Mouse (Mus musculus) stomach, embryonic 15.5 days (tissue): Measurements from ENCODE around the gene Traf1. TPM values are rescaled to one million over a fixed set of nuclear protein-coding genes. Genes with fewer than 3 reads are reported as not detected.

Source experiments
- ATAC-seq: fragments of 200-750 bp; cut with Nextera tagmentation; 2 replicates; pipeline ENCODE4 v1.8.0; 2017; ENCODE audit warnings: low read depth, moderate number of reproducible peaks, moderate TSS enrichment; ENCODE audit not compliant: insufficient read depth, low FRiP score
- H3K27ac ChIP-seq: fragments of 300-500 bp; sonication (generic); 2 replicates; pipeline ENCODE4 v1.5.1; 2015; ENCODE audit warnings: mild to moderate bottlenecking, inconsistent platforms
- H3K27me3 ChIP-seq: fragments of 300-500 bp; sonication (generic); replicated peaks from 2 replicates; pipeline ENCODE4 v1.6.1; 2015; ENCODE audit warnings: inconsistent platforms
- H3K36me3 ChIP-seq: fragments of 300-500 bp; sonication (generic); 2 replicates; pipeline ENCODE4 v1.6.1; 2015; ENCODE audit warnings: inconsistent platforms
- H3K4me1 ChIP-seq: fragments of 300-500 bp; sonication (generic); 2 replicates; pipeline ENCODE4 v1.6.1; 2015; ENCODE audit warnings: inconsistent platforms
- H3K4me2 ChIP-seq: fragments of 300-500 bp; sonication (generic); 2 replicates; pipeline ENCODE4 v1.6.1; 2015; ENCODE audit warnings: mild to moderate bottlenecking, inconsistent platforms
- H3K4me3 ChIP-seq: fragments of 300-500 bp; sonication (generic); replicated peaks from 2 replicates; pipeline ENCODE4 v1.5.1; 2015; ENCODE audit warnings: inconsistent platforms
- H3K9ac ChIP-seq: fragments of 300-500 bp; sonication (generic); 2 replicates; pipeline ENCODE4 v1.6.1; 2015; ENCODE audit warnings: inconsistent platforms
- H3K9me3 ChIP-seq: fragments of 300-500 bp; sonication (generic); 2 replicates; pipeline ENCODE4 v1.6.1; 2016; ENCODE audit warnings: inconsistent platforms
- WGBS: fragments of 180-500 bp; shearing (Covaris S2); methylation state at CpG from one replicate; pipeline ENCODE4 v1.1.7; 2015; 5-methylcytosine and 5-hydroxymethylcytosine counted together
- polyA plus RNA-seq: library from polyadenylated mRNA; unstranded; fragments of >200 nt; fragmentation: Nextera tagmentation; extraction: Ambion mirVana; gene quantifications from 2 replicates; pipeline ENCODE4 v1.2.1, GENCODE M21; 2015

The Traf1 gene
- polyA plus RNA-seq, 1 experiment from 2014 or later: 3.2 TPM

DNA sequence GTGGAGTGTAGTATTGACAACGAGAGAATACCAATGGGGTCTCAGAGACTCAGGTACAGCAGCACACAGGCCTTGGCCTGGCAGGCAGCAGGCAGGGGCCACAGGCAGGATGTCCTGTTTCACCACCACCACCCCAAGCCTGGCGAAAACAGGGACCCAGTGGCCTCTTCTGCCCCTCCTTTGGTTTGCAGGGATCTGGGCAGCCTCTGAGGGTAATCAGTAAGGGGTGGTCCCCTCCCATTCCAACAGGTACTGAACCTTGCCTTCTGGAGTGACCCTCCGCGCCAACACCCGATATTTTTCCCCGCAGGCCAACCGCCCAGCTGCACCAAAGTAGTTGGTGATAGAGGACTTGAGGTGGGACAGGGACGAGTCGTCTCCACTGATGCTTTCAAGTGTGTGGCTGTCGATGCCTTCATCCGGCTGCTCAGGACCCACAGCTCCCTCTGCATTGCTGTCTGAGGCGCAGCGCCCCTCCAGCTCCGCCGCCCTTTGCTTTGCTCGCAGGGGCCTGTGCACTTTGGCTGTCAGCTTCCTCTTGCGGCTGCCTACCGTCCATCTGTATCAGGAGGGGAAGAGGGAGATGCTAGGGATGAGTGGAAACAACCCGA is 66.0 kb downstream of the Traf1 start:
- H3K36me3 ChIP-seq: no peaks in the 10 kb centered on the region
- no peaks in the 10 kb centered on the region for H3K27me3 ChIP-seq
- WGBS: 80% methylated on average over 19 of the region's 19 CpGs
- no peak for ATAC-seq
- no peaks in the 10 kb centered on the region for H3K9me3 ChIP-seq
- no peak overlapping the region for H3K9ac ChIP-seq
- no peak overlapping the region for H3K4me3 ChIP-seq
- no peak overlapping the region for H3K4me2 ChIP-seq
- no peaks in the 10 kb centered on the region for H3K4me1 ChIP-seq
- no peak overlapping the region for H3K27ac ChIP-seq

DNA sequence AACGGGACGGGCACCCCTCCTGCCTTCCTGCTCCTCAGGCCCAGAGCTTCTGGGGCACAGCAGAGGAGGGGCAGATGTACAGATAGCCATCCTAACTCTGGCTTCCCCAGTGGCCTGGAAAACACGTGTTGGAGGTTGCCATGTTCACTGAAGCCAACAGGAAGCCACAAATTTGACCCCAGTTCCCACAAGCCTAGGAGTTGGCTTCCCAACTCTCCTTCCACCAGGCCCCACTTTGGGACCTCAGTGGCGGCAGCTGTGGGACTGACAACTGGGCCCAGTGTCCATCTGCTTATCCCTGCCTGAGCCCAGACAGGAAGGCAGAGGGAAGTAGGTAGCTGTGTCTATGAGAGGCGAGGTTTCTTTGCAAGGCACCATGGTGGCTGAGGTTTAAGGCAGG is 67.6 kb downstream of the Traf1 start:
- H3K4me1 ChIP-seq: no peaks in the 10 kb centered on the region
- H3K27me3 ChIP-seq: no peaks in the 10 kb centered on the region
- no peak overlapping the region for H3K4me2 ChIP-seq
- no peaks in the 10 kb centered on the region for H3K36me3 ChIP-seq
- no peak overlapping the region for H3K4me3 ChIP-seq
- H3K9me3 ChIP-seq: no peaks in the 10 kb centered on the region
- H3K9ac ChIP-seq: no peak overlapping the region
- no peak overlapping the region for H3K27ac ChIP-seq
- WGBS: 67% methylated on average over 5 of the region's 5 CpGs
- ATAC-seq: no peak

Other genes starting within 250 kb of the Traf1 start
- gene Gapvd1, start 206.5 kb downstream of the Traf1 start, polyA plus RNA-seq: 77.6 and 83.2 TPM in 2 replicates
- 941 and 1,038 TPM in 2 replicates for gene Hspa5, start 189.8 kb downstream of the Traf1 start, polyA plus RNA-seq
- gene Rabepk, start 161.9 kb downstream of the Traf1 start, polyA plus RNA-seq: 39.6 and 43.9 TPM in 2 replicates
- 83.6 and 83.9 TPM in 2 replicates for gene Fbxw2, start 135.5 kb downstream of the Traf1 start, polyA plus RNA-seq
- not detected in 2 replicates for gene Gm34653, start 128.8 kb downstream of the Traf1 start, polyA plus RNA-seq
- gene Cutal, start 87.4 kb downstream of the Traf1 start, polyA plus RNA-seq: 1.6 and 1.7 TPM in 2 replicates
- 84.9 and 93.1 TPM in 2 replicates for gene Psmd5, start 86.8 kb downstream of the Traf1 start, polyA plus RNA-seq
- gene Phf19, start 47.7 kb downstream of the Traf1 start, polyA plus RNA-seq: 5.9 and 7.2 TPM in 2 replicates
- gene Hc, start 99.7 kb upstream of the Traf1 start, polyA plus RNA-seq: 0.76 and 2.1 TPM in 2 replicates
- gene AI182371, start 139.8 kb upstream of the Traf1 start, polyA plus RNA-seq: 0.86 and 2.6 TPM in 2 replicates
- 20.9 and 22.1 TPM in 2 replicates for gene Cntrl, start 147.7 kb upstream of the Traf1 start, polyA plus RNA-seq
- 283 and 304 TPM in 2 replicates for gene Rab14, start 239.3 kb upstream of the Traf1 start, polyA plus RNA-seq